Comparison of ENCODE assay signal across 38 mouse cellular contexts in genomic region chr15:84962518-84962917, GRCm38 (mm10). TPM values are rescaled to one million over a fixed set of nuclear protein-coding genes. Genes with fewer than 3 reads are reported as not detected.
"Had no signal": no experiment of that assay in that cellular context is flagged by ENCODE, and none has a peak within 500 bp of the region (broad histone marks: within the 10 kb centered on the region; RNA-seq: fewer than 3 reads in every experiment).

No protein-coding gene starts in this region.

- H3K4me1 ChIP-seq: heart, embryonic 12.5 days; heart, embryonic 15.5 days; intestine, embryonic 15.5 days had no signal

- ATAC-seq: hindbrain, embryonic 16.5 days; hindbrain, postnatal 0 days; inflammation-experienced regulatory T-cells, adult 6 months; intestine, embryonic 15.5 days; intestine, embryonic 16.5 days; intestine, postnatal 0 days had no signal

- DNase-seq: heart, postnatal 10 days; heart, postnatal 14 days; heart, postnatal 36 days; heart, postnatal 4 days; kidney, adult 11 months; kidney, adult 18-20 months; kidney, adult 2 months; kidney, adult 8-10 months; kidney, adult 9 months; kidney, postnatal 10 days; kidney, postnatal 14 days; kidney, postnatal 25 days; kidney, postnatal 36 days; kidney, postnatal 4 days; layer of hippocampus, adult 9-11 months; layer of hippocampus, postnatal 36 days had no signal

- H3K27ac ChIP-seq: heart, embryonic 10.5 days; heart, embryonic 13.5 days; heart, embryonic 15.5 days; hindbrain, embryonic 10.5 days; hindbrain, embryonic 12.5 days; hindbrain, embryonic 13.5 days; hindbrain, embryonic 14.5 days; hindbrain, embryonic 15.5 days; hindbrain, postnatal 0 days; intestine, embryonic 15.5 days; kidney, embryonic 15.5 days; kidney, postnatal 0 days had no signal

- H3K4me3 ChIP-seq: heart, embryonic 10.5 days; heart, embryonic 12.5 days; heart, embryonic 13.5 days; heart, embryonic 15.5 days; hindbrain, embryonic 10.5 days; hindbrain, embryonic 12.5 days; hindbrain, embryonic 13.5 days; hindbrain, embryonic 15.5 days; intestine, embryonic 15.5 days; kidney, embryonic 15.5 days; layer of hippocampus, adult 2 months had no signal

RNA-seq across cellular contexts. Expression of gene Upk3a, which starts 54.4 kb away (rescaled TPM):
- polyA plus RNA-seq: heart, embryonic 11.5 days; heart, embryonic 12.5 days; heart, embryonic 14.5 days; heart, postnatal 0 days; hindbrain, embryonic 11.5 days; inflammation-experienced regulatory T-cells, adult 6 months had no signal
